ENCODE assay signal across 20 mouse cellular contexts in genomic region chr7:81691067-81691466, GRCm38 (mm10). TPM values are rescaled to one million over a fixed set of nuclear protein-coding genes. Genes with fewer than 3 reads are reported as not detected.
DNase-seq lines count a peak whose midpoint lies in the region; ATAC-seq and TF ChIP-seq lines count a peak whose summit lies in the region.
"Had no signal": no experiment of that assay in that cellular context is flagged by ENCODE, and none has a peak within 500 bp of the region (broad histone marks: within the 10 kb centered on the region; RNA-seq: fewer than 3 reads in every experiment).

No protein-coding gene starts in this region.

- no peak for ATAC-seq in liver, postnatal 0 days
- ATAC-seq in liver, embryonic 13.5 days (ENCODE audit: low read depth) = peak; percentile 82
- ATAC-seq: forebrain, embryonic 14.5 days had no signal

- no peak overlapping the region for H3K4me2 ChIP-seq in liver, postnatal 0 days (ENCODE audit: low read depth, low read length)
- peak overlapping the region; percentile 14; the same call in 1 of the 2 replicates for H3K4me2 ChIP-seq in liver, embryonic 13.5 days
- H3K4me2 ChIP-seq: hindbrain, embryonic 15.5 days; limb, embryonic 13.5 days had no signal

- no peaks in the 10 kb centered on the region for H3K36me3 ChIP-seq in liver, postnatal 0 days (replicated peaks; ENCODE audit: insufficient read depth, low read length)
- no peaks in the 10 kb centered on the region for H3K36me3 ChIP-seq in liver, embryonic 13.5 days
- H3K36me3 ChIP-seq: hindbrain, embryonic 15.5 days; limb, embryonic 13.5 days had no signal

- DNase-seq in liver (peak; percentile 55), adipocyte (ENCODE audit: low spot score) (no peak)
- DNase-seq in liver, postnatal 0 days = no peak
- peak; percentile 35 for DNase-seq in c-Kit-positive CD71-positive TER-119-negative erythroid progenitor cells, embryonic 14.5 days (ENCODE audit: low read depth)
- DNase-seq in liver, embryonic 13.5 days = peak; percentile 46
- DNase-seq in yolk sac, embryonic 10.5 days (ENCODE audit: low spot score) = peak; percentile 18
- DNase-seq in adrenal gland, adult 2 months = no peak
- no peak for DNase-seq in embryo, embryonic 11 days
- DNase-seq: adrenal gland, postnatal 10 days; cerebellum, adult 9-11 months; heart, adult 18-20 months; kidney, adult 8-10 months; kidney, postnatal 25 days; layer of hippocampus, adult 9-11 months; lung, postnatal 10 days; right cerebral cortex, adult 18-20 months had no signal

- no peak overlapping the region for H3K27ac ChIP-seq in liver, postnatal 0 days (ENCODE audit: low read depth)
- no peak overlapping the region for H3K27ac ChIP-seq in liver, embryonic 13.5 days
- H3K27ac ChIP-seq: hindbrain, embryonic 15.5 days; limb, embryonic 13.5 days had no signal

- no peak for TF ChIP-seq CTCF in liver, postnatal 0 days (IDR thresholded peaks at IDR 0.05; ENCODE audit: low read depth)

- H3K4me1 ChIP-seq in liver, postnatal 0 days (ENCODE audit: insufficient read depth) = peaks cover 5% of the 10 kb centered on the region; the same call in 1 of the 2 replicates
- peaks cover 22% of the 10 kb centered on the region for H3K4me1 ChIP-seq in liver, embryonic 13.5 days (replicated peaks)

- no peak for TF ChIP-seq EP300 in liver, postnatal 0 days (IDR thresholded peaks at IDR 0.05; ENCODE audit: low read depth)

- no peaks in the 10 kb centered on the region for H3K27me3 ChIP-seq in liver, postnatal 0 days (ENCODE audit: insufficient read depth, low read length)
- peaks cover 18% of the 10 kb centered on the region for H3K27me3 ChIP-seq in liver, embryonic 13.5 days
- H3K27me3 ChIP-seq: hindbrain, embryonic 15.5 days; limb, embryonic 13.5 days had no signal

- no peak overlapping the region for H3K4me3 ChIP-seq in liver, postnatal 0 days (ENCODE audit: low read depth, low read length)
- H3K4me3 ChIP-seq in liver, embryonic 13.5 days (replicated peaks) = no peak overlapping the region
- H3K4me3 ChIP-seq: hindbrain, embryonic 15.5 days; limb, embryonic 13.5 days had no signal

- no peaks in the 10 kb centered on the region for H3K9me3 ChIP-seq in liver, postnatal 0 days (ENCODE audit: low read length)
- no peaks in the 10 kb centered on the region for H3K9me3 ChIP-seq in liver, embryonic 13.5 days (replicated peaks)
- H3K9me3 ChIP-seq: hindbrain, embryonic 15.5 days; limb, embryonic 13.5 days; megakaryocyte, embryonic 14.5 days had no signal

- H3K9ac ChIP-seq in liver, postnatal 0 days (replicated peaks) = no peak overlapping the region
- no peak overlapping the region; the same call in 1 of the 2 replicates for H3K9ac ChIP-seq in liver, embryonic 13.5 days
- H3K9ac ChIP-seq: hindbrain, embryonic 15.5 days; limb, embryonic 13.5 days had no signal

- 55% methylated on average over 5 of the region's 5 CpGs for WGBS in liver, postnatal 0 days (ENCODE audit: insufficient replicate concordance)
- 24% methylated on average over 5 of the region's 5 CpGs for WGBS in liver, embryonic 13.5 days (ENCODE audit: insufficient replicate concordance)

RNA-seq across cellular contexts. Expression of gene Homer2, which starts 16.3 kb away (rescaled TPM):
- polyA plus RNA-seq in liver, postnatal 0 days (2015; fragmentation: Nextera tagmentation; extraction: Ambion mirVana) = 8.6 and 9.1 TPM in 2 replicates
- 5.7 and 6.3 TPM in 2 replicates for polyA plus RNA-seq in liver, embryonic 13.5 days (2015; fragmentation: Nextera tagmentation; extraction: Ambion mirVana)
- total RNA-seq in adrenal gland, adult 2 months (2021) = 1 to 10 TPM; 3.6 to 6.7 TPM
- polyA plus RNA-seq in adrenal gland, adult 2 months (2012; rRNA removed) = 0.58 and 0.75 TPM in 2 replicates

Comparison
In these comparisons a context has a peak if more than half of its experiments do, and no peak if none do; other contexts are left out.
1. DNase-seq: peak in liver (single experiment), c-Kit-positive CD71-positive TER-119-negative erythroid progenitor cells, embryonic 14.5 days (single experiment), liver, embryonic 13.5 days (single experiment) and yolk sac, embryonic 10.5 days (single experiment); none in liver, postnatal 0 days (single experiment), adrenal gland, adult 2 months (single experiment), embryo, embryonic 11 days (single experiment) and adipocyte (single experiment).